Mouse (Mus musculus) spleen, adult 2 months (tissue): ENCODE data around the gene Arl10. TPM values are rescaled to one million over a fixed set of nuclear protein-coding genes. Genes with fewer than 3 reads are reported as not detected.
A peak's percentile ranks its signal among the peaks of the same experiment; 100 is the strongest.

Experiments used
- DNase-seq, 2 experiments: peaks; one replicate each; pipeline versions ENCODE4 v3.0.0 to v3.0.0-alpha.2; 2012 to 2021; ENCODE audit warnings: low spot score in 2 of 2, low read depth in 1 of 2
- H3K27ac ChIP-seq: fragments of 200-500 bp; 2 replicates; pipeline ENCODE4 v1.5.1; 2012; ENCODE audit warnings: low read length, inconsistent platforms; ENCODE audit not compliant: insufficient read depth
- H3K27me3 ChIP-seq: fragments of 200-500 bp; 2 replicates; pipeline ENCODE4 v1.6.1; 2012; ENCODE audit warnings: mild to moderate bottlenecking, moderate library complexity, low read length, inconsistent platforms; ENCODE audit not compliant: control insufficient read depth, insufficient read depth
- H3K36me3 ChIP-seq: fragments of 200-500 bp; 2 replicates; pipeline ENCODE4 v1.6.1; 2012; ENCODE audit warnings: mild to moderate bottlenecking, low read length, inconsistent platforms; ENCODE audit not compliant: control insufficient read depth, insufficient read depth
- H3K4me1 ChIP-seq: fragments of 200-500 bp; 2 replicates; pipeline ENCODE4 v1.6.1; 2011; ENCODE audit warnings: inconsistent platforms; ENCODE audit not compliant: control insufficient read depth, insufficient read depth, insufficient read length
- H3K4me3 ChIP-seq: fragments of 200-500 bp; 2 replicates; pipeline ENCODE4 v1.5.1; 2011; ENCODE audit warnings: mild to moderate bottlenecking, inconsistent platforms; ENCODE audit not compliant: insufficient read depth, insufficient read length; ENCODE audit errors: extremely low read depth
- CTCF ChIP-seq: fragments of 200-500 bp; IDR thresholded peaks from 2 replicates; pipeline ENCODE4 v1.5.1; 2011; ENCODE audit warnings: mild to moderate bottlenecking, inconsistent platforms; ENCODE audit not compliant: insufficient read depth, insufficient read length, insufficient replicate concordance; ENCODE audit errors: extremely low read depth
- POLR2A ChIP-seq: fragments of 200-500 bp; IDR thresholded peaks from 2 replicates; pipeline ENCODE4 v1.6.1; 2011; ENCODE audit warnings: low read depth, low read length, inconsistent platforms
- WGBS: fragments of 180-500 bp; shearing (Covaris S2); methylation state at CpG from one replicate; pipeline ENCODE4 v1.1.7; 2018; 5-methylcytosine and 5-hydroxymethylcytosine counted together
- polyA plus RNA-seq: library from polyadenylated mRNA; depleted of rRNA; stranded (reverse); fragments of >200 nt; gene quantifications from 2 replicates; pipeline ENCODE4 v1.2.3, GENCODE M21; 2012

The Arl10 gene
- polyA plus RNA-seq, 1 experiment, result 16.4 TPM

- H3K27ac ChIP-seq, result no peak overlapping the region
- no peaks in the 10 kb centered on the region for H3K4me1 ChIP-seq
- DNase-seq, result no peak
- no peaks in the 10 kb centered on the region; the same call in 1 of the 2 replicates for H3K36me3 ChIP-seq
- 84% methylated on average over 4 of the region's 4 CpGs for WGBS
- TF ChIP-seq POLR2A, result no peak
- no peak for TF ChIP-seq CTCF
- no peaks in the 10 kb centered on the region for H3K27me3 ChIP-seq
- no peak overlapping the region for H3K4me3 ChIP-seq
Measured at GRCm38 (mm10) chr13:54604221-54604620, 29.4 kb downstream of the Arl10 start.

- 87% methylated on average over 5 of the region's 5 CpGs for WGBS
- TF ChIP-seq POLR2A (no peak), CTCF (no peak)
Measured at GRCm38 (mm10) chr13:54605426-54605825, 30.6 kb downstream of the Arl10 start.

GRCm38 (mm10) chr13:54607204-54607603, 32.4 kb downstream of the Arl10 start:
- Histone ChIP-seq H3K4me1 (0 out of 2 replicates have a peak, but pooled peaks cover 2% of the 10 kb centered on the region), H3K4me3 (no peak overlapping the region), H3K27ac (no peak overlapping the region), H3K27me3 (no peaks in the 10 kb centered on the region), H3K36me3 (no peaks in the 10 kb centered on the region; the same call in 1 of the 2 replicates)
- no peak for TF ChIP-seq POLR2A
- no peak for TF ChIP-seq CTCF
- DNase-seq, result no peak
- WGBS, result 84% methylated on average over 5 of the region's 5 CpGs

More at GRCm38 (mm10) chr13:54605426-54605825, 30.6 kb downstream of the Arl10 start:
- H3K27me3 ChIP-seq, result no peaks in the 10 kb centered on the region
- H3K4me3 ChIP-seq, result no peak overlapping the region
- no peaks in the 10 kb centered on the region; the same call in 1 of the 2 replicates for H3K36me3 ChIP-seq
- H3K27ac ChIP-seq, result no peak overlapping the region
- no peak for DNase-seq
- H3K4me1 ChIP-seq, result no peaks in the 10 kb centered on the region

- no peak for TF ChIP-seq CTCF
- 94% methylated on average over 3 of the region's 3 CpGs for WGBS
- Histone ChIP-seq H3K4me3 (no peak overlapping the region), H3K27me3 (no peaks in the 10 kb centered on the region), H3K27ac (no peak overlapping the region), H3K36me3 (no peaks in the 10 kb centered on the region; the same call in 1 of the 2 replicates), H3K4me1 (0 out of 2 replicates have a peak, but pooled peaks cover 2% of the 10 kb centered on the region)
- no peak for DNase-seq
Measured at GRCm38 (mm10) chr13:54608002-54608401, 33.2 kb downstream of the Arl10 start.

GRCm38 (mm10) chr13:54608666-54609065, 33.9 kb downstream of the Arl10 start:
- TF ChIP-seq POLR2A (no peak), CTCF (no peak)
- Histone ChIP-seq H3K4me3 (no peak overlapping the region), H3K27ac (no peak overlapping the region), H3K36me3 (no peaks in the 10 kb centered on the region; the same call in 1 of the 2 replicates), H3K4me1 (0 out of 2 replicates have a peak, but pooled peaks cover 2% of the 10 kb centered on the region), H3K27me3 (no peaks in the 10 kb centered on the region)
- 92% methylated on average over 8 of the region's 8 CpGs for WGBS
- DNase-seq, result no peak

- Histone ChIP-seq H3K4me3 (no peak overlapping the region), H3K27me3 (no peaks in the 10 kb centered on the region), H3K27ac (no peak overlapping the region), H3K4me1 (0 out of 2 replicates have a peak, but pooled peaks cover 2% of the 10 kb centered on the region), H3K36me3 (no peaks in the 10 kb centered on the region; the same call in 1 of the 2 replicates)
- no peak for DNase-seq
- WGBS, result 89% methylated on average over 1 of the region's 1 CpGs
- TF ChIP-seq POLR2A (no peak), CTCF (no peak)
Measured at GRCm38 (mm10) chr13:54609301-54609700, 34.5 kb downstream of the Arl10 start.

- H3K4me1 ChIP-seq, result 0 out of 2 replicates have a peak, but pooled peaks cover 2% of the 10 kb centered on the region
- H3K27me3 ChIP-seq, result no peaks in the 10 kb centered on the region
- H3K4me3 ChIP-seq, result peak overlapping the region; percentile 77
- H3K36me3 ChIP-seq, result no peaks in the 10 kb centered on the region; the same call in 1 of the 2 replicates
- peak overlapping the region; percentile 17 for H3K27ac ChIP-seq
- 31% methylated on average over 13 of the region's 13 CpGs for WGBS
- no peak for DNase-seq
- TF ChIP-seq CTCF (no peak), POLR2A (no peak)
Measured at GRCm38 (mm10) chr13:54610613-54610971, 35.8 kb downstream of the Arl10 start.
